Mouse (Mus musculus) kidney, embryonic 16.5 days (tissue): Measurements from ENCODE around the gene Cenpu. TPM values are rescaled to one million over a fixed set of nuclear protein-coding genes. Genes with fewer than 3 reads are reported as not detected.

ENCODE experiments used
- ATAC-seq: fragments of 200-750 bp; cut with Nextera tagmentation; 2 replicates; pipeline ENCODE4 v1.8.0; 2017; ENCODE audit warnings: moderate TSS enrichment; ENCODE audit not compliant: low FRiP score, low TSS enrichment
- H3K27ac ChIP-seq: fragments of 300-500 bp; sonication (generic); 2 replicates; pipeline ENCODE4 v1.5.1; 2014; ENCODE audit warnings: low read length
- H3K27me3 ChIP-seq: fragments of 300-500 bp; sonication (generic); 2 replicates; pipeline ENCODE4 v1.6.1; 2014; ENCODE audit warnings: low read length, control low read depth, mixed read lengths; ENCODE audit not compliant: insufficient read depth
- H3K36me3 ChIP-seq: fragments of 300-500 bp; sonication (generic); 2 replicates; pipeline ENCODE4 v1.6.1; 2014; ENCODE audit warnings: low read length, control low read depth, mixed read lengths; ENCODE audit not compliant: insufficient read depth
- H3K4me1 ChIP-seq: fragments of 300-500 bp; sonication (generic); 2 replicates; pipeline ENCODE4 v1.6.1; 2014; ENCODE audit warnings: low read length, control low read depth, mixed read lengths; ENCODE audit not compliant: insufficient read depth
- H3K4me2 ChIP-seq: fragments of 300-500 bp; sonication (generic); replicated peaks from 2 replicates; pipeline ENCODE4 v1.6.1; 2014; ENCODE audit warnings: low read depth, low read length
- H3K4me3 ChIP-seq: fragments of 300-500 bp; sonication (generic); 2 replicates; pipeline ENCODE4 v1.5.1; 2014; ENCODE audit warnings: mild to moderate bottlenecking, low read length
- H3K9ac ChIP-seq: fragments of 300-500 bp; sonication (generic); replicated peaks from 2 replicates; pipeline ENCODE4 v1.6.1; 2014; ENCODE audit warnings: low read length
- H3K9me3 ChIP-seq: fragments of 300-500 bp; sonication (generic); 2 replicates; pipeline ENCODE4 v1.6.1; 2016; ENCODE audit warnings: low read length, control low read depth
- WGBS: fragments of 180-500 bp; shearing (Covaris S2); extraction: QIAGEN DNeasy Blood & Tissue Kit; methylation state at CpG from one replicate; pipeline ENCODE4 v1.1.7; 2014; 5-methylcytosine and 5-hydroxymethylcytosine counted together
- polyA plus RNA-seq: library from polyadenylated mRNA; unstranded; fragments of >200 nt; fragmentation: Nextera tagmentation; extraction: Ambion mirVana; gene quantifications from 2 replicates; pipeline ENCODE4 v1.2.1, GENCODE M21; 2015

Cenpu gene
- polyA plus RNA-seq, 1 experiment from 2014 or later: 17.2 TPM

- Histone ChIP-seq H3K27me3 (no peaks in the 10 kb centered on the region), H3K9ac (no peak overlapping the region)
- ATAC-seq: no peak
These were observed 31.2 kb upstream of the Cenpu start for GRCm38 (mm10) chr8:46520667-46521066.

GRCm38 (mm10) chr8:46526098-46526497, 25.7 kb upstream of the Cenpu start:
- H3K4me3 ChIP-seq: no peak overlapping the region
- no peak overlapping the region for H3K27ac ChIP-seq
- H3K9me3 ChIP-seq: no peaks in the 10 kb centered on the region
- whole genome bisulfite sequencing: 85% methylated on average over 8 of the region's 8 CpGs
- no peak overlapping the region for H3K4me2 ChIP-seq
- no peaks in the 10 kb centered on the region for H3K27me3 ChIP-seq
- no peaks in the 10 kb centered on the region for H3K36me3 ChIP-seq
- H3K9ac ChIP-seq: no peak overlapping the region
- ATAC-seq: no peak
- H3K4me1 ChIP-seq: peaks cover 4% of the 10 kb centered on the region; the same call in 1 of the 2 replicates

More at GRCm38 (mm10) chr8:46520667-46521066, 31.2 kb upstream of the Cenpu start:
- no peaks in the 10 kb centered on the region for H3K4me1 ChIP-seq
- H3K4me3 ChIP-seq: no peak overlapping the region
- no peaks in the 10 kb centered on the region for H3K36me3 ChIP-seq
- 89% methylated on average over 6 of the region's 6 CpGs for WGBS
- H3K27ac ChIP-seq: no peak overlapping the region
- no peak overlapping the region for H3K4me2 ChIP-seq
- no peaks in the 10 kb centered on the region for H3K9me3 ChIP-seq

GRCm38 (mm10) chr8:46526821-46527220, 25.0 kb upstream of the Cenpu start:
- peak; percentile 58; the same call in 1 of the 2 replicates for ATAC-seq
- WGBS: 52% methylated on average over 10 of the region's 10 CpGs
- Histone ChIP-seq H3K27ac (no peak overlapping the region), H3K27me3 (no peaks in the 10 kb centered on the region), H3K4me1 (peaks cover 4% of the 10 kb centered on the region; the same call in 1 of the 2 replicates), H3K36me3 (no peaks in the 10 kb centered on the region), H3K4me3 (no peak overlapping the region), H3K4me2 (no peak overlapping the region), H3K9ac (no peak overlapping the region), H3K9me3 (no peaks in the 10 kb centered on the region)

- Histone ChIP-seq H3K36me3 (peaks cover 3% of the 10 kb centered on the region), H3K9me3 (no peaks in the 10 kb centered on the region), H3K4me2 (no peak overlapping the region), H3K4me3 (no peak overlapping the region), H3K9ac (no peak overlapping the region), H3K4me1 (peaks cover 4% of the 10 kb centered on the region; the same call in 1 of the 2 replicates), H3K27me3 (no peaks in the 10 kb centered on the region), H3K27ac (no peak overlapping the region)
- 56% methylated on average over 4 of the region's 4 CpGs for WGBS
- peak; percentile 76; the same call in 1 of the 2 replicates for ATAC-seq
These were observed 22.3 kb upstream of the Cenpu start for GRCm38 (mm10) chr8:46529508-46529907.

- H3K27ac ChIP-seq: no peak overlapping the region
- no peak overlapping the region for H3K4me2 ChIP-seq
- no peaks in the 10 kb centered on the region for H3K27me3 ChIP-seq
- no peaks in the 10 kb centered on the region for H3K9me3 ChIP-seq
- ATAC-seq: no peak
- WGBS: 14% methylated on average over 4 of the region's 4 CpGs
- H3K4me3 ChIP-seq: no peak overlapping the region
- H3K4me1 ChIP-seq: peaks cover 4% of the 10 kb centered on the region; the same call in 1 of the 2 replicates
- no peak overlapping the region for H3K9ac ChIP-seq
- peaks cover 3% of the 10 kb centered on the region for H3K36me3 ChIP-seq
These were observed 21.3 kb upstream of the Cenpu start for GRCm38 (mm10) chr8:46530541-46530940.

DNA sequence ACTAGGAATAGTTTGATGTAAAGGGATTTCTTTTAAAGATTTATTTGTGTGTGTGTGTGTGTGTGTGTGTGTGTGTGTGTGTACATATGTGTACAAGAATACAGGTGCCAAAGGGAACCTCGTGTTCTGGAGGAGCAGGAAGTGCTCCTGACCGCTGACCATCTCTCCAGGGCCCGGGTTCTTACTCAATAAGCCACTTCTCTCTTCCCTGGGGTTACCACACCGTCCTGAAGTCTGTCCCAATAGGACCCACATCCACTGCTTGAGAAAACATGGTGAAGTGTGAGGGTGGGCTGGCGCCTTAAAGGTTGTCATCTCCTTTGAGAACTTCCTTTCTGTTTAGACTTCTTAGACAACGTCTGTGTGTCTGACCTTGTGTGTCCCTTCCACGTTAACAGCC, 17.9 kb upstream of the Cenpu start:
- H3K27me3 ChIP-seq: no peaks in the 10 kb centered on the region
- 87% methylated on average over 7 of the region's 7 CpGs for WGBS
- H3K36me3 ChIP-seq: peaks cover 3% of the 10 kb centered on the region

GRCm38 (mm10) chr8:46539701-46540100, 12.1 kb upstream of the Cenpu start:
- Histone ChIP-seq H3K4me1 (no peaks in the 10 kb centered on the region), H3K4me2 (no peak overlapping the region), H3K27ac (no peak overlapping the region), H3K9me3 (no peaks in the 10 kb centered on the region), H3K36me3 (no peaks in the 10 kb centered on the region), H3K9ac (no peak overlapping the region), H3K27me3 (no peaks in the 10 kb centered on the region), H3K4me3 (no peak overlapping the region)
- no peak for ATAC-seq
- 63% methylated on average over 5 of the region's 5 CpGs for WGBS

More for the DNA sequence above, 17.9 kb upstream of the Cenpu start:
- no peak overlapping the region for H3K4me2 ChIP-seq
- no peak for ATAC-seq
- H3K27ac ChIP-seq: no peak overlapping the region
- H3K4me3 ChIP-seq: no peak overlapping the region
- H3K4me1 ChIP-seq: no peaks in the 10 kb centered on the region; the same call in 1 of the 2 replicates
- H3K9ac ChIP-seq: no peak overlapping the region
- H3K9me3 ChIP-seq: no peaks in the 10 kb centered on the region

GRCm38 (mm10) chr8:46543191-46543590, 8.6 kb upstream of the Cenpu start:
- Histone ChIP-seq H3K27ac (no peak overlapping the region), H3K4me3 (no peak overlapping the region), H3K36me3 (no peaks in the 10 kb centered on the region), H3K27me3 (no peaks in the 10 kb centered on the region), H3K4me1 (peaks cover 9% of the 10 kb centered on the region), H3K9ac (no peak overlapping the region), H3K9me3 (no peaks in the 10 kb centered on the region), H3K4me2 (no peak overlapping the region)
- ATAC-seq: no peak
- 80% methylated on average over 7 of the region's 7 CpGs for WGBS

GRCm38 (mm10) chr8:46543662-46544061, 8.2 kb upstream of the Cenpu start:
- no peak for ATAC-seq
- Histone ChIP-seq H3K4me3 (no peak overlapping the region), H3K9ac (no peak overlapping the region), H3K27me3 (no peaks in the 10 kb centered on the region), H3K36me3 (no peaks in the 10 kb centered on the region), H3K9me3 (no peaks in the 10 kb centered on the region), H3K4me1 (peaks cover 9% of the 10 kb centered on the region), H3K4me2 (no peak overlapping the region), H3K27ac (no peak overlapping the region)
- WGBS: 79% methylated on average over 6 of the region's 6 CpGs

DNA sequence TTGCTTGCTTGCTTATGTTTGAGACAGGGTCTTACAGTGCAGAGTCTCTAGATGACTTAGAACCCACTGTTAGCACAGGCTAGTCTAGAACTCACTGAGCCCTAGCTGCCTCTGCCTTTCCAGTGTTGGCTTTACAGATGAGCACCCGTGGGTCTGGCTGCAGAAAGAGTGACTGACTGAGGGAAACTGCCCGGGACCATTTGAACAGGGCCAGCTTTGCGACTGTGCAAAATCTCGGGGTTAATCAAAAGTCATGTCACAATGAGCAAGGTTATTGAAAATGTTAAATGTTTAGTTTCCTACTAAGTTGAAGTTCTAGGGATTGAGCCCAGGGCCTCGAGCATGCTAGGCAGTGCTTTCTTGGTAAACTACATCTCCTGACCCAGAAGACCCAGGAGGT, 6.0 kb upstream of the Cenpu start:
- no peak for ATAC-seq
- H3K27ac ChIP-seq: peak overlapping the region; percentile 58
- no peak overlapping the region for H3K4me2 ChIP-seq

More for the DNA sequence above, 6.0 kb upstream of the Cenpu start:
- Histone ChIP-seq H3K27me3 (no peaks in the 10 kb centered on the region), H3K4me1 (peaks cover 11% of the 10 kb centered on the region), H3K9ac (no peak overlapping the region), H3K4me3 (no peak overlapping the region), H3K9me3 (no peaks in the 10 kb centered on the region), H3K36me3 (no peaks in the 10 kb centered on the region)
- 76% methylated on average over 5 of the region's 5 CpGs for WGBS
